Mouse (Mus musculus) cerebellum, postnatal 10 days (tissue): ENCODE results near the gene Sptbn2.

ENCODE experiments used
- DNase-seq, 2 experiments: peaks; one replicate each; pipeline ENCODE4 v3.0.0; 2021; ENCODE audit warnings: mixed read lengths in 2 of 2

Sptbn2 gene

DNA sequence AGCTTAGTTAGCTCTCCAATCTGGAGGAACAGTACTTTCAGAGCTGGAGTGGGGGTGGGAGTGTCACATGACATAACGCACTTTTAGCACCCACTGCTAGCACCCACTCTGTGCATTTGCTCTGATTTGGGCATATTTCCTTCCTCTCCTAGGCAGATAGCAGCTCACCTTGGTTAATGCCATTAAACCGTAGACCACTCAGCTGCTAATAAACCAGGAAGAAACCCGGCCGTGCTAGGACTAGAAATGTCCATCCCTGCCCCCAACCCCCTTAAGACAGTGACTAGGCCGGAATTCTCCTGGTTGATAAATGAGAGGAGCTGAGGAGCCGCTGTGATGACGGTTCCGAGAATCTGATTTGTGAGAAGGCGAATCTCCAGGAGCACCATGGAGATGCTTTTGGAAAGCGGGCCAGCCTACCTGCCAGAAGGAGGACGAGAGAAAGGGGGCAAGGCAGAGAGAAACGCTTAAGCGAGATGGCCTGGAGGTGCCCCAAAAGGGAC, at the start of gene Sptbn2:
Gene Sptbn2, plus strand, starts transcription at position 70 of the 503 bp plus-strand sequence.
- peak; percentile 72 to 79 for DNase-seq

DNA sequence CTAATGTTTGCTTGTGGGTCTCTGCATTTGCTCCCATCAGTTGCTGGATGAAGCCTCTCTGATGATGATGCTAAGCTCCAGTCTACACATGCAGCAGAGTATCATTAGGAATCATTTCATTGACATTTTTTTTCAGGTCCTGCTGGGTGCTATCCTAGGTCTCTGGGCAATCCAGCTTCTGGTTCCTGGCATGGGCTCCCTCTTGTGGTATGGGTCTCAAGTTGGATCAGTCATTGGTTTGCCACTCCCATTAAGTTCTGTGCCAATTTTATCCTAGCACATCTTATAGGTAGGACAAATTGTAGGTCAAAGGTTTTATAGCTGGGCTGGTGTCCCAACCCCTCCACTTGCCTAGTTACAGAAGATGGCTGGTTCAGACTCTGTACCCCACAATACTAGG, 44.2 kb upstream of the Sptbn2 start:
- peak; percentile 16 to 25 for DNase-seq

DNA sequence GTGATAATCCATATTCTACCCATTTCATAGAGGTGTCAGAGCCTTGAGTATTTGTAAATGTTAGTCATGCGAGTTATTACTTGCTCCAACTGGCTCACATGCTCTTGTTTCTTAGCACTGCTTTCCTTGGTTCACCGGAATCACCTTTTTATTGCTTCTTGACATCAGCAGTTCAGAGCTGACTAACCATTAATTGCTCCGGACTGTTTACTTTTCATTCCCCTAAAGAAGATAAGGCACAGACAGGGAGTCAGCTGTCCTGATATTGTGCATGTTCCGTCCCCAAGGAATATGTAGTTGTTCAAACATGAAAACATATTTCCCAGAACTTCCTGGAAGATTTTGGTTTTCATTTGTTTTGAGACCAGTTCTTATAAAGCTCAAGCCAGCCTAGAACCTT, 40.2 kb upstream of the Sptbn2 start:
- no peak for DNase-seq

DNA sequence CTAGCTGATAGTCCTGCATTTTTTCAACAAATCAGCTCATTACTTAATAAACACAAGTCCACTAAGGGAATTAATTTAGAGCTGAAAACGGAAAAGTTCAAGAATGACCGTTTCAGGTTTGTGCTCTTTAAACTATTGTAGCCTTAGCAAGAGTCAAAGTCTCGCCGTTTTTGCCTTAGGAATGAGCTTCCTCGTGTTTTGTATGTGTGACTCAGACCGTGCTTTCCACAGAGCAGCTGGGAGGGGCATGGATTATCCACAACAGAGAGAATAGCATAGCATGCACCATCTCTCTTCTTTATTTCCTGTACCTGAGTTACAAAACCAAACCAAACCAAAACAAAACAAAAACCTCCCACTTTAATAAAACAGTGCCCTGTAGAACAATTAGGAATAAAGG, 38.6 kb upstream of the Sptbn2 start:
- DNase-seq = no peak

DNA sequence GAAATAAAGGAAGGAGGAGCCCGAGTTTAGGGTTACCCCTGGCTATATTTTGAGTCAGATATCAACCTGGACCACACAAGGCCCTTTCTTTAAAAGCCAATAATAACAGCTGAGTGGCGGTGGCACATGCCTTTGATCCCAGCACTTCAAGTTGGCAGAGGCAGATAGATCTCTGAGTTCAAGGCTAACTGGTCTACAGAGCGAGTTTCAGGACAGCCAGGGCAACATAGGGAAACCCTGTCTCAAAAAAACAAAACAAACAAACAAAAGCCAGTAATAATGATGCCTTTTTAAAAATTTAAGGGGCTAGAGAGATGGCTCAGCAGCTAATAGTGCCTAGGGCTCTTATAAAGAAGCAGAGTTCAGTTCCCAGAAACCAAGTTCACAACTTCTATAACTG, 16.6 kb upstream of the Sptbn2 start:
- no peak for DNase-seq

DNA sequence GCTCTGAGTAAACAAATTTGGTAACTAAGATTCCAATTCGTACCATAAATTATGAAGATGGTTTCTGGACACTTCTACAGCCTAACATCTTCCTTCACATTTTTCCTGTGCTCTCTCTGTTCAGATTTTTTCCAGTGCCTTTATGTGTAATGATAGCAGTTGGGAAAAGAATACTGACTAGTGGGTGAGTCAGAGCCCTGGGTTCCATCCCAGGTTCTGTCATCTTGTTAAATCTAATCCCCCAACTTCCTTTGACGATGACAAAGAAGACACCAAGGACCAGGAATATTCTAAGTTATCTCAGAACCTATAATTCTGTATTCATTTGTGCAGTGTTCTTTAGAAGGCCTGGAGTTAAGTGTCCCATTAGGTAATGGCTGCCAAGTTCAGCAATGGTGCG, 13.8 kb upstream of the Sptbn2 start:
- DNase-seq = no peak

DNA sequence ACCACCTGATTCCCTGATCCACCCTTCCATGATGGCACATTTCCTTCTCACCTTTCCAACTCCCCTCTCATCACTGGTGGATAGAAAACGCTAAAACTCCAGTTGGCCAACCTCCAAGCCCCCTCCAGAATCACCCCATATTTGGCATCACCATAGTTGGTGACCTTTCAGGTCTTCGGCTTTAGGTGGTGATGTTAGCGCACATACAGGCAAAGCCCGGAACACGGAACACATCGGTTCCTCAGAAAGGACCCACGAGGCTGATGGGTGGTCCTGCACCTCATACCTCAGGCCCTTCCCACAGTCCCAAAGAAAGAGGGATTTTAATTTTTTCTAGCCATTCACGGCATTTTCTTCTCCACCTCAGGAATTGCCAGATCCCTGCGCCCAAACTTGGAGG, 13.2 kb upstream of the Sptbn2 start:
- DNase-seq = peak; percentile 36 to 58

DNA sequence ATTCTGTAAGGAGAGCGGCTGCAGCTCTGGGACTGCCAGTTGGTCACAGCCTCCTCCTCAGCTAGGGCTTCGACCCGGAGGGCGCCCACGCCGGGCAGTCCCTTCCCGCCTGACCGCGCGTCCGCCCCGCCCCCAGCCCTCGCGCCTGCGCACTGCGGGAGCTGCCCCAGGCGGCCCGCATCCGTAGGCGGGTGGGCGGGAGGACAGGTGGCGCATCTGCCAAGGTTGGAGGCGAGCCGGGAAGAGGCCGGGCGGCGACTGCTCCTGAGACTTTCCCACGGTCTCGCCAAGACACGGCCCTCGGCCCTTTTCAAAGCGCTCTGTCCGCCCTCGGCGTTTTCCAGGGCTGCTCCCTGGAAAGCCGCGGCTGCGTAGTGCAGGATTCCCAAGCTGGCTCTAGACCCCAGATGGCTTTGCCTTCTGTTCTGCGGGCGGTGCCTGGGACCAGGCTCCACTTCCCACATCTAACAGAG, 12.7 kb upstream of the Sptbn2 start, which contains the start of gene Gm960:
Gene Gm960, minus strand, starts transcription at position 464 of the 473 bp plus-strand sequence.
- peak; percentile 96 to 97 for DNase-seq

DNA sequence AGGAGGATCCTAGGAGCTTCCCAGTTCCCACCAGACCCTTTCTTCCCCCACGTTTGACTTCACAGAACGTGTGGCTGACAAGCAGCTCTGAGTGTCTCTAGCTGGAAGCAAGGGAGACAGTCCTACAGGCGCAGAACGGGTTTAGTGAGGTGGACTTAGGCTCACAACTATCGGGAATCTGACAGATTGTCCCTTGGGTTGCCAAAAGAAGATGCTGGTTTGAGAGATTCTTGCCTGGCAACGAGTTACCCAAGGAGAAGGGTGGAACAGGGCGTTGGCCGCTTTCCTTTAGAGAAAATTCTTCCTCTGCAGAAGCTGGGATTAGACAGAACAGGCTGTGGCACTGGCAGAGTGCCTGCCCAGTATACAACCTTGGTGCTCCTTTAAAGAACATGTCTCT, 12.1 kb upstream of the Sptbn2 start:
- peak; percentile 64 to 74 for DNase-seq

DNA sequence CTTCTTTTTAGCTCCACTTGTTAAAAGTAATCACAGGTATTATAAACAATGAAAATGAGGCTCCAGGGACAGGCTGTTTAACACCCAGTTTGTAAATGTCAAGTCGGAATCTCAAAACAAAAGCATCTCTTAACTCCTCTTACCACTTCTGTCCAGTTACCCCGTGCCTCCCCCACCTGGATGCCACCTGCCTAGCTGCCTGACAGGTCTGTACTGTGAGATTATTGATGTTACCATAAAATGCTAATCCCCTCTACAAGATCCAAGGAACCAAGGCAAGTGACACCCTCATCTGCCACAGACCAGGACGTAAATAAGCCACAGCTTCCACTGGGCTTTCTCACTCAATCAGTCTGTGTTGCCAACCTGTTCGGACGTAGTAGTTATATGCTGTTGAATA, 11.1 kb upstream of the Sptbn2 start:
- no peak for DNase-seq

DNA sequence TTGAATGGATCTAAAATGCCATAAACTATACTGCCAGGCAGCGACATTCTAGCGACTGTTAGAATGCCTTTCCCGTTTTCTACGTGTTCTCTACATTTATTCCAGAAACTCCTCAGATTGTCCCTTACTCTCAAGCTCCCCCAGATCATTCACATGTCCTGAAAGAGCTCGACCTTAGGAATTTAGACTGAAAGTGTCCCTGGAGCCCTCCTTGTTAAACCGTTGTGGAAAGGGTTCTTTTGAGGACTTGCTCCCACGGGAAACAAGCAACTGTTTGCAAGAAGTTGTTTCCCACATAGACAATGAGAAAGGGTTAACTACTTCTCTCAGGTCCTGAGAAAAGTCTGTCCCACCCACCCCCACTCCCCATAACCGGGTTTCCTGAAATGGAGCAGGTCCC, 10.3 kb upstream of the Sptbn2 start:
- DNase-seq = no peak

DNA sequence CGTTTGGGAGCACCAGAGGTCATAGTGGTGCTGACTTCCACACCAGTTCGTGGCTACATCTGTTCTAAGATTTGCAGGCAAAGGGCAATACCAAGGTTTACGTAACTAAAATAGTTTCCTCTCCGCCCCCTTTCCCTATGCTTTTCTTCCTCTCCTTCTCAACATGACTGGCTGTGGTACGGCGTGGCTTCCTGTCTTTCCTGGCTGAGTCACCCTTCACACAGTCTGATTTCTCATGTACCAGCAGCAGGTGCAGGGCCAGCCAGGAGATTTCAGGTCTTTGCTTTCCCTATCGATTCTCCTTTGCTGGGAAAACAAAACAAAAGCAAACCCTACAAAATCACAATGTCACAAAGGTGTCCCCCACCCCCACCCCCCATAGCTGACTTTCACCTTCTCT, 9.7 kb upstream of the Sptbn2 start:
- no peak for DNase-seq

DNA sequence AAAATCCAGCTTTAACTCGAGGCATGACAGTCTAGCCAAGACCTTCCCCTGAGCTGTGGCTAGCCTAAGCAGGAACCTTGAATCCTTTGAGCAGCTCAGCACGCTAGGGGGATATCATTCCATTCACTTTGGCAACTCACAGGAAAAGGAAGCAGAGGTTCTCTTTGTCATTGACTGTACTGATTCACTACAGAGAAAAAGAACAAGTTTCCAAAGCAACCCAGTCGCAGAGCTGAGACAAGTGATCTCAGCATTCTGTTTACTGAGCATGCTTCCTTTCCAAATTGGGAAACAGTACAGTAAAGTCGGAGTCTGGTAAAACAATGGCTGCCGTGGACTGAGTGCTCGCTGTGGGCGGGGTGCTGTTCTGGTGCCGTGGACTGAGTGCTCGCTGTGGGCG, 2.2 kb upstream of the Sptbn2 start:
- no peak for DNase-seq

DNA sequence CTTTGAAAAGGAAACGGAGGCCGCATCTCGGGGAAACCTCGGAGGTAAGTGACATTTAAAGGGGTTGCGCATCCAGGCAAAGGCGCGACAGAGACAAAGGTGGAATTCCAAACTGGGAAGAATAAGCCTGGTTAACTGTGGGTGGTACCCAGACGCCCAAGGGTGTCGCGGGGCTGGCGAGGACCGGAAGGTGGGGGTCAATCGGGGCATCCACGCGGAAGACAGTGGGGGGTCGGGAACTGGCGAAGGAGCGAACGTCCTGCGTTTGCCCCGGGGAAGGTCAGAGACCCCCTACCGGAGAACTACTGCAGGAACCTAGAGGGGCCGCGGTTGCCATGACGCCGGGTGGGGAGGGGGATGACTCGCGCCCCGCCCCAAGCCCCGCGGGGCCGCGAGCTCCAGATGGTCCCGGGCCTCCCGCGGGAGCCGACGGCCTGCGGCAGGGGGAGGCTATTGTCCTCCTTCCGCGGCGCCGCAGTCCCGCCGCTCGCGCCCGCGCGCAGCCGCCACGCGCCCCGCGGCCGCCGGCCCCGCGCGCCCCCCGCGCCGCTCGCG, 711 bp downstream of the Sptbn2 start:
- peak; percentile 86 to 88 for DNase-seq

DNA sequence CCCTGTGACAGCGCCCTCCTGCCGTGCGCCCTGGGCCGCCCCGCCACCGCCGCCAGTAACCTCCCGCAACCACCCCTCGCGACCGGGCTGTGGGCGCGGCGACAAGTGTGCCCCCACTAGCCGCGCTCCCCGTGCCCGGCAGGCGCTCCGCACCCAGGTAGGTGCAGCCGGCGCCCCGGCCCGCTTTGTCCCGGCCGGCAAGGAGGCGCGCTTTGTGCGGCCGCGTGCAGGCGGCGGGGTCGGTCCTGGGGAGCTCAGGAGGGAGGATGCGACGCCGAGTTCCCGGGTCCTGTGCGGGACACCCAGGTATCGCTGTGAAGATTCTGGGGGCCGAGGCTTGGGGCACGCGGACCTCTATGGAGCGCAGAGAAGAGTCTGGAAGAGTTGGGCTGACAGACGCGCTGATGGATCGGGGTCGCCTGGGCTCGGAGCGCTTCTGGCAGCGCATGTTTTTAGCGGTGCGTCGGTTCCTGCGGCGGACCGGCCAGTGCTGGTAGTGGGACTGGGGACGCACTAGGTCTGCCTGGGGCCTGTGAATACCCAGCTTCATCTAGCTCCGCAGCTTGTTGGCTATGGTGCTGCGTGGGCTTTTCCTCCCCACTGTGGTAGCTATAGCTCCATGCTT, 1.3 kb downstream of the Sptbn2 start:
- peak; percentile 68 to 76 for DNase-seq

DNA sequence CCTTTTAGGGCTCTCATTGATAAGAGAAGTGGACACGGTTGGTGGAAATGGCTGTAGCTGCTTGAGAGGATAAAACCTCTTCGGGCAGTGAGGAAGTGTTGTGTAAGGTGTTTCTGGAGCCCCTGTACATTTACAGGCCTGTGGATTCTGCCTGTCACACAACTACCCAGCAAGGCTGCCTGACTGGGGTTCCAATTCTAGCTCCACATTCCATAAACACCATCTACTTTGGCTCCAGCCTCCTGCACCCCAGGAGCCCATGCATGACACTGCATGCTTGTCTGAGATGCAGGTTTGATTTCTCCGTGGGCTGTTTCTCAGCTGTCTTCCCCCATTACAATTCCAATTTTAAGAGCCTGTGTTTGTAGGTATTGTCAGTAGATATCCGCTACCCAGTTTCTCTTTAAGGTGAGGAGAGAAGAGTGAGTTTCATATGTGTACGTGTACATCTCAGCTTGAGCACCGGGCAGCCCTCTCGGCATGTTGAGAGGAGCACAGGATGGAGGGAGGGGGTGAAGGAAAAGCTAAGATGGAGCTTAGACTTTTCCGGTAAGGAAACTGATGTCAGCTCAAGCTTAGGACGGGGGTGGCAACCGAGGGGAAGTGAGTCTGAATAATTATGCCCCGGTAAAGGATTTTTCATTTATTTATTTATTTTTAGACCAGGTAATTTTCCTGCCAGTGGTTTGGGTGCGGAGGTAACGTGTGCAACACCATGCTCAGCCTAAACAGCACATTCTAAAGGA, 2.0 kb downstream of the Sptbn2 start:
- DNase-seq = peak in 1 of 2 experiments; percentile 55

DNA sequence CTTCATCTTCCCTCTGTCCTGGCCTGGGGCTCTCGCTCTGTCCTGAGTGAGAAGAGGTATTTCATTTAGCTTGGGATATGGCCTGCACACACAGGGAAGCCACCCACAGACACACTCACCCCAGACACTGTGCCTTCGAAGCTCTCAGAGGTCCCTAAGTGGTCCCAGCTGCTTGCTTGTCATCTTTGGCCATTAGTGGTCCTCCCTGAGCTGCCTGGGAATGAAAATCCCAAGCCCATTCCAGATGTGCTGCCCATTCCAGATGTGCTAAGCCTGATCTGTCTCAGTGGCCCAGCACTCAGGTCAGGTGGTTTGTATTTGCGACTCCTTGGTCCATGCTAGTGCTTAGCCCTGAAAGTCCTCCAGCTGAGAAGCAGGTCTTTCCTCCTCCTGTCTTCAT, 2.9 kb downstream of the Sptbn2 start:
- DNase-seq = no peak

DNA sequence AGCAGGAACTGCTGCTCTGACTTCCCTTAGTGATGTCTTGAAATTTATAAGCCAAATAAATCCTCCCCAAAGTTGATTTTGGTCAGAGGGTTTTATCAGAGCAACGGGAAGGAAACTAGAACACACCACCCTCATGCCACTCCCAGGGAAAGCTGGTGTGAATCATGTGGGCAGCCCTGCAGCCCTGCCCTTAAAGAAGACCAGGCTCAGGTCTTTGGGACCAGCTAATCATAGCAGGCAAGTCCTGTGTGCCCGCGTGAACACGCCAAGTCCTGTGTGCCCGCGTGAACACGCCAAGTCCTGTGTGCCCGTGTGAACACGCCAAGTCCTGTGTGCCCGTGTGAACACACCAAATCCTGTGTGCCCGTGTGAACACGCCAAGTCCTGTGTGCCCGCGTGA, 5.8 kb downstream of the Sptbn2 start:
- DNase-seq = no peak

DNA sequence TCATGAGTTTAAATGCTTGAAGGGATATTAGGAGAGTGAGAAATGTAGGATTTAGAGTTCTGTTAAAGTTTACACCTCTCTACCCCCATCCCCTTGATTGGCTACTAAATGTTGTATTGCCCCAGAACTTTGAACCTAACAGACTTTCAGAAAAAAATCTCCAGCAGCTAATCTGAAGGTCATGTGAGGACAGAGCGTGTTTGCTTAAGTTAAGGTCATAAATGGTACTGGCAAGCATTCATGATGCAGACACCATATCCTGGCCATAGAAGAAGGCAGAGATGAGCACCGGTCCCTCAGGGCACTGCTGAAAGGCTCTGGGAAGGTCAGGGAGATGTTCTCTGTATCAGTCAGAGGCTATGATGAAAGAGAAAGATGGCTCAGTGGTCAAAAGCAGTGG, 6.3 kb downstream of the Sptbn2 start:
- DNase-seq = no peak

DNA sequence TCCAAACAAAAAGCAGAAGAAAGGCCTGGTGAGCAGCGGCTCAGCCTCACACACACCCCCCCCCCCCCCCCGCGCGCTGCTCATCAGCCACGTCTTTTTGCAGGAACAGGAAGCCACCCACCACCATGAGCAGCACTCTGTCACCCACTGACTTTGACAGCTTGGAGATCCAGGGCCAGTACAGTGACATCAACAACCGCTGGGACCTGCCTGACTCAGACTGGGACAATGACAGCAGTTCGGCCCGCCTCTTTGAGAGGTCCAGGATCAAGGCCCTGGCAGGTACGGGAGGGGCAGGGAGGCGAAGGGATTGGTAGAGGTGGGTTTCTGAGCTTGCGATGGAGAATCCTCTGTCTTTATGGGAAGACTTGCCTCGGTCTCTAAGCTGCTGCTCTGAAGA, 7.7 kb downstream of the Sptbn2 start:
- DNase-seq = no peak

DNA sequence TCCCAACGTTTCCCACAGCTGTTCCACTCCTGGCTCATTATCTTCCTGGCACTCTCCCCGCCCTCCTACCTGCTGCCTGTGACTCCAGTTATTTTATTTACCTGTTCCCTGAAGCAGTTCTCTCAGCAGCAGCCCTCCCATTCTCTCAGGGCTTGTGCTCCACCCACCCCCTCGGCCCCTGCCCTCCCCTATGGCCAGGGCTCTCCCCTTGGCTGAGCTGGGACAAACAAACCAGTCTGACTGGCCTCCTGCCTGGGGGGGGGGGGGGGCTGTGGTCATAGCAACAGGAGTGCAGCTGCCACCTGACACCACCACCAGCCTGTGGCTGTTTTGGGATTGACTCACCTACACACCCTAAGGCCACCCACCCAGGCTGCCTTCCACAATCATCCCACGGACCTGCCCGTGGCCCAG, 8.4 kb downstream of the Sptbn2 start:
- DNase-seq = no peak

DNA sequence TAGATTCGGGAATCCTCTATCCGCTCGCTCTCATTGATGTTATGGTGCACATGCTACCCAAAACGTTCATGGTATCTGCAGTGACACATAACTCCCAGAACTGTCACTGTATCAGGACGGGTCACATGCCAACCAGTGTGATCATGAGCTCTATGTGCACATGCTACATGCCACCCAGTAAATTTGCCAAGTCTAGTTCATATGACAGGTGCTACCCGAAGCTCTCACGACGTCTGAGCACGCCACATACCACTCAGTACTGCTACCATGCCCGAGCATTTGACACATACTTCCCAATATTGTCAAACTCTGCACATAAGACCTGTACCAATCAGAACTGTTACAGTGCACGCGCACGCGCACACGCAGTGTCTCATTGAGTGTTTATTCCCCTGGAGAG, 9.1 kb downstream of the Sptbn2 start:
- no peak for DNase-seq

DNA sequence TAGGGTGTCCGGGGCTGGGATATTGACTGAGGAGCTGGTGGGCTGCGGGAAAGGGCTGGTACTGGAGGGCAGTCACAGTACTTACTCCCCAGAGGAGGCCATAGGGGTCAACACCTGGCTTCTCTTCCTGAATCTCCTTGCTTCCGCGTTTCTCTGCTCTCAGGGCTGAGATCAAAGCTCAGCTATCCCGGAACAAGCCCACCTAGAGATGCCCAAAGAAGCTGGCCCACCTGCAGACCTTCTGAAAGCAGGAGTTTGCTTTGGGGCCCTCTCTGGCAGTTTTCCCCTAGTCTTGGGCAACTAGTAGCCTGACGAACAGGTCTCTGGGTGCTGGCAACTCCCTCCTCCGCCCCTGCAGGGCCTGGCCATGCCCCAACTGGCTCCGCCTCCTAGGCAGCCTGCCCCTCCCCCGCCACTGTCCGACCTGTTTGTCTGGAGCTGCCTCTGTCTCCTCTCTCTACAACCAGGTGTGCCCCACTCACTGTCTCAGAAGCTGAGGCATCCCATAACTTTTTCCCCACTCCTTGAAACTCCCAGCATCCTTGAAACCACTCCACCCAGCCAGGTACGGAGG, 9.8 kb downstream of the Sptbn2 start:
- peak; percentile 60 to 65 for DNase-seq

DNA sequence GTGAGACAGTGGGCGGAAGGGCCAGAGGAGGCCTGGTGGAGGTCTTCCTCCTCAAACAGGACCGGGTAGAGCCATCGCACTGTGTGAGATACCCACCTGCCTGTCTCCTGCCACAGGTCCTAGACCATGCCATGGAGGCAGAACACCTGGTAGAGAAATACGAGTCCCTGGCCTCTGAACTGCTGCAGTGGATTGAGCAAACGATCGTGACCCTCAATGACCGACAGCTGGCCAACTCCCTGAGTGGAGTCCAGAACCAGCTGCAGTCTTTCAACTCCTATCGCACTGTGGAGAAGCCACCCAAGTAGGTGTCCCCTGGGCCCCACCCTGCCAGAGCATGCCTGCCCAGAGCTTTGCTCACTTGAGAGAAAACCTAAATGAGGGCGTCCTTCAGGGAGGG, 18.2 kb downstream of the Sptbn2 start:
- DNase-seq = no peak
